Mouse (Mus musculus) kidney, embryonic 14.5 days (tissue): ENCODE data around the gene Atp2b2. TPM values are rescaled to one million over a fixed set of nuclear protein-coding genes. Genes with fewer than 3 reads are reported as not detected.

Source experiments
- ATAC-seq: fragments of 200-750 bp; cut with Nextera tagmentation; 2 replicates; pipeline ENCODE4 v1.8.0; 2017; ENCODE audit warnings: moderate number of reproducible peaks, mild to moderate bottlenecking, moderate TSS enrichment, moderate library complexity; ENCODE audit not compliant: low FRiP score, low TSS enrichment
- H3K27ac ChIP-seq: fragments of 300-500 bp; sonication (generic); 2 replicates; pipeline ENCODE4 v1.5.1; 2014; ENCODE audit warnings: low read depth, mild to moderate bottlenecking, low read length, moderate library complexity, mixed read lengths
- H3K27me3 ChIP-seq: fragments of 300-500 bp; sonication (generic); 2 replicates; pipeline ENCODE4 v1.6.1; 2014; ENCODE audit warnings: mild to moderate bottlenecking, low read length; ENCODE audit not compliant: control insufficient read depth, insufficient read depth
- H3K36me3 ChIP-seq: fragments of 300-500 bp; sonication (generic); 2 replicates; pipeline ENCODE4 v1.6.1; 2014; ENCODE audit warnings: low read length, mixed read lengths; ENCODE audit not compliant: control insufficient read depth, insufficient read depth
- H3K4me1 ChIP-seq: fragments of 300-500 bp; sonication (generic); 2 replicates; pipeline ENCODE4 v1.6.1; 2014; ENCODE audit warnings: low read length, mixed read lengths; ENCODE audit not compliant: control insufficient read depth, insufficient read depth
- H3K4me2 ChIP-seq: fragments of 300-500 bp; sonication (generic); replicated peaks from 2 replicates; pipeline ENCODE4 v1.6.1; 2014; ENCODE audit warnings: low read depth, mild to moderate bottlenecking, low read length
- H3K4me3 ChIP-seq: fragments of 300-500 bp; sonication (generic); 2 replicates; pipeline ENCODE4 v1.5.1; 2014; ENCODE audit warnings: mild to moderate bottlenecking, low read length
- H3K9ac ChIP-seq: fragments of 300-500 bp; sonication (generic); 2 replicates; pipeline ENCODE4 v1.6.1; 2014; ENCODE audit warnings: low read depth, mild to moderate bottlenecking, low read length, moderate library complexity
- H3K9me3 ChIP-seq: fragments of 300-500 bp; sonication (generic); 2 replicates; pipeline ENCODE4 v1.6.1; 2016; ENCODE audit warnings: low read length; ENCODE audit not compliant: control insufficient read depth
- WGBS: fragments of 180-500 bp; shearing (Covaris S2); extraction: QIAGEN DNeasy Blood & Tissue Kit; methylation state at CpG from one replicate; pipeline ENCODE4 v1.1.7; 2014; 5-methylcytosine and 5-hydroxymethylcytosine counted together
- polyA plus RNA-seq: library from polyadenylated mRNA; unstranded; fragments of >200 nt; fragmentation: Nextera tagmentation; extraction: Ambion mirVana; gene quantifications from 2 replicates; pipeline ENCODE4 v1.2.1, GENCODE M21; 2014

Atp2b2 gene
- polyA plus RNA-seq, 1 experiment from 2014 or later: 0.47 TPM

DNA sequence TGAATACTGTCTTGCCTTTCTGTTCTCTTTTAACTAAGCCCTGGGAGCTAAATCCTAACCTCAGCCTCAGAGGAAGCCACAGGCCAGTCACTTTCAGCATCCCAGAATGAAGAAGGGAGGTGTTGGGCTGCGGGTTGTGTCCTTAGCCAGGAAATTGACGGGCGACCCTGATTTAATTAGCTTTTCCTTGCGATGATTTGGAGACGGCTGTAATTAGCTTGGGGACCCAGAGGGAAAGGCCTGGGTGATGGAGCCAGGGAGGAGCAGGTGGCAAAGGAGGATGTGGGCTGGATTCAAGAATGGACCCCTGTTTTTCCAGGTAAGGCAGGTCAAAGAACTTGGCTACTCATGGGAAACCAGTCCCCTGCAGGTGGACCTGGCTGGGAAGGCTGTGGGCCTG is 138.0 kb downstream of the Atp2b2 start:
- no peak overlapping the region for H3K4me3 ChIP-seq
- H3K9me3 ChIP-seq: no peaks in the 10 kb centered on the region
- H3K36me3 ChIP-seq: no peaks in the 10 kb centered on the region
- ATAC-seq: no peak
- H3K9ac ChIP-seq: no peak overlapping the region
- H3K27ac ChIP-seq: no peak overlapping the region
- no peaks in the 10 kb centered on the region for H3K4me1 ChIP-seq
- 49% methylated on average over 5 of the region's 5 CpGs for WGBS
- no peaks in the 10 kb centered on the region for H3K27me3 ChIP-seq
- no peak overlapping the region for H3K4me2 ChIP-seq

DNA sequence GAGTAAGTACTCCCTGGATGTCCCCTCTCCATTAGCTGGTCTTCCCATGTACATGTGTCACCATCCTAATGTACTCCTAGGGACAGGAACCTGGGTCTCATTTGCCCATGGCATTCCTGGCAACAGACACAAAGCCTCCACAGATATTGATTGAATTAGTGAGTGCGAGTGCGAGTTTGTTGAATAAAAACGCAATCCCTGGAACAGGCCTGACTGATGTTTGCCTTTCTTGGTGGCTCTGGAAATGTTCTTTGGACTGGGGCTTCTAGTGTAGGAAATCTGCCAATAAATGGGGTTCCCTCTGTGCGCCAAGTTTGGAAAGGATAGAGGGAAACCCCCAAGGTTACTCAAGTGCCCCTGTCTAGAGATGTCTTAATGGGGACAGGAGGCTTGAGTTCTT is 146.4 kb downstream of the Atp2b2 start:
- H3K9ac ChIP-seq: no peak overlapping the region
- no peak for ATAC-seq
- no peak overlapping the region for H3K4me2 ChIP-seq
- H3K27me3 ChIP-seq: peaks cover 18% of the 10 kb centered on the region
- H3K9me3 ChIP-seq: no peaks in the 10 kb centered on the region
- H3K4me3 ChIP-seq: no peak overlapping the region
- WGBS: 89% methylated on average over 4 of the region's 4 CpGs
- H3K4me1 ChIP-seq: no peaks in the 10 kb centered on the region
- H3K27ac ChIP-seq: no peak overlapping the region
- H3K36me3 ChIP-seq: no peaks in the 10 kb centered on the region

DNA sequence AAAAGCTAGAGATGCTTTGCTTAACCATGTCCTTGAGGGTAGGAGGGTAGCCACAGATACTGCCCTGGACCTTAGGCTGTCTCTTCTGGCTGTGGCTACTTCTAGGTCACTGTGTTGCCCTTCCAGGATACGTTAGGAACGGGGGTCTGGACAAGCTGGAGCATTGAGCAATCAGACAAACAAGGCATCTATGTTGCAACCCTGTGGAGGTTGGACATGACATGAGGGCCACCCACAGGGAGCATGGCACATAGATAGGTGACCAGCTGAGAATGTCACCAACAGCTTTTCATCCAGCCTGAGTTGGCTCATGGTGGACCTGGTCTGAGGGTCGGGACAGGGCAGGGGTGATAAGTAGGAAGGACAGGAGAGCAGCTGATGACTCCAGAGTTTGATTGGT is 148.4 kb downstream of the Atp2b2 start:
- Histone ChIP-seq H3K9ac (no peak overlapping the region), H3K4me3 (no peak overlapping the region), H3K36me3 (no peaks in the 10 kb centered on the region), H3K4me1 (no peaks in the 10 kb centered on the region), H3K9me3 (no peaks in the 10 kb centered on the region), H3K27me3 (peaks cover 38% of the 10 kb centered on the region), H3K27ac (no peak overlapping the region), H3K4me2 (no peak overlapping the region)
- no peak for ATAC-seq
- 83% methylated on average over 3 of the region's 3 CpGs for WGBS

DNA sequence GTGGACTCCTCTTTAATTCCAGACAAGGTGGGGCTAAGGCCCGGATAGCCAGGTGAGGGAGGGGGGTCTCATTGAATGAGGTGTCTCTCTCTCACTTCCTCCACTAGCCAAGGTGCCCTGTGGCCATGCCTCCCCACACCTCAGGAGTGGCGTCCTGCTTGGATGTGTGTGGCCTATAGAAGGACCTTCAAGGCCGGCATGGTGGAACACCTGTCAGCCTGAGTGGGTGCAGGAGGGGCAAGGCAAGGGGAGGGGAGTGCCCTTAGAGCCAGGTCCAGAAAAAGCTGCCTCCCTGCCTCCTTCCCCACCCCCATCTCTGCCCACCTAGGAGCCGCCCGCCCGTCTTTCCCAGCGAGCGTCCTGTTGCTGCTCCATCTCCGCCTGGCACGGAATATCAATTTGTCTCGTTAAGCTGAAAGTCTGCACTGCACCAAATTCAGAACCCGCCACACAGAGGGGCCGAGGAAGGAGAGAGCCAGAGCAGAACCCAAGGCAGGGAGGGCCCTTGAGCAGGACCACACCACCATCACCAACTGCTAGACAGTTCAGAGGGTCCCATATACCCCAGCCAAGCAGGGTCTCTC is 150.2 kb downstream of the Atp2b2 start:
- ATAC-seq: no peak

GRCm38 (mm10) chr6:113891225-113891967 is 151.0 kb downstream of the Atp2b2 start:
- Histone ChIP-seq H3K9ac (peak overlapping the region; percentile 20; the same call in 1 of the 2 replicates), H3K36me3 (no peaks in the 10 kb centered on the region), H3K4me3 (peak overlapping the region; percentile 39), H3K27ac (no peak overlapping the region), H3K4me2 (peak overlapping the region; percentile 65), H3K27me3 (peaks cover 38% of the 10 kb centered on the region), H3K4me1 (no peaks in the 10 kb centered on the region), H3K9me3 (no peaks in the 10 kb centered on the region)
- under 1% methylated on average over 42 of the region's 49 CpGs for WGBS
- ATAC-seq: peak; percentile 59; the same call in 1 of the 2 replicates

More for the DNA sequence above, 150.2 kb downstream of the Atp2b2 start:
- 64% methylated on average over 13 of the region's 13 CpGs for WGBS
- no peak overlapping the region for H3K27ac ChIP-seq
- peaks cover 38% of the 10 kb centered on the region for H3K27me3 ChIP-seq
- H3K9ac ChIP-seq: no peak overlapping the region
- no peaks in the 10 kb centered on the region for H3K36me3 ChIP-seq
- H3K4me3 ChIP-seq: no peak overlapping the region
- H3K4me1 ChIP-seq: no peaks in the 10 kb centered on the region
- no peaks in the 10 kb centered on the region for H3K9me3 ChIP-seq
- H3K4me2 ChIP-seq: no peak overlapping the region

DNA sequence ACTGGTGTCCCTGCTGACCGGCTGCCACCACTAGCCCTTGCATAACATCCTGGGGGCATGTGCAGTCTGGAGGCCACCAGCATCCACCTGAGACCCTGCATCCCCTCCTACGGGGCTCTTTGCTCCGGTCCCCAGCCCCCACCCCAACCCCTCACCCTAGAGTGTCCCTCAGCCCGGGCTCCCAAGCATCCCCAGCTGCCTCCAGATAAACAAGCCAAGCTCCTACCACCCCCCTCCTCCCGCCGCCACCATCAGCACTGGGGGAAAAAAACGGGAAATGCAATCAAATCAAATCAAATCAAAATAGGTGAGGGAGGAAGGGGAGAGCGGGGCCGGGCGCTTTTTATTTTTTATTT is 151.6 kb downstream of the Atp2b2 start:
- Histone ChIP-seq H3K4me1 (no peaks in the 10 kb centered on the region), H3K27me3 (peaks cover 38% of the 10 kb centered on the region), H3K4me2 (peak overlapping the region; percentile 65), H3K27ac (no peak overlapping the region), H3K4me3 (peak overlapping the region; percentile 39), H3K36me3 (no peaks in the 10 kb centered on the region), H3K9ac (peak overlapping the region; percentile 20; the same call in 1 of the 2 replicates), H3K9me3 (no peaks in the 10 kb centered on the region)
- ATAC-seq: no peak
- 0% methylated on average over 10 of the region's 10 CpGs for WGBS

GRCm38 (mm10) chr6:113890023-113890857 is 152.2 kb downstream of the Atp2b2 start:
- Histone ChIP-seq H3K36me3 (no peaks in the 10 kb centered on the region), H3K27me3 (peaks cover 38% of the 10 kb centered on the region)

GRCm38 (mm10) chr6:113889180-113889579 is 153.2 kb downstream of the Atp2b2 start:
- Histone ChIP-seq H3K4me2 (no peak overlapping the region), H3K36me3 (no peaks in the 10 kb centered on the region), H3K4me3 (no peak overlapping the region), H3K9me3 (no peaks in the 10 kb centered on the region), H3K9ac (no peak overlapping the region), H3K4me1 (no peaks in the 10 kb centered on the region), H3K27ac (no peak overlapping the region), H3K27me3 (peaks cover 38% of the 10 kb centered on the region)
- WGBS: 37% methylated on average over 3 of the region's 3 CpGs
- ATAC-seq: no peak

More at GRCm38 (mm10) chr6:113890023-113890857, 152.2 kb downstream of the Atp2b2 start:
- WGBS: 18% methylated on average over 16 of the region's 16 CpGs
- H3K9me3 ChIP-seq: no peaks in the 10 kb centered on the region
- H3K4me2 ChIP-seq: peak overlapping the region; percentile 65; the same call in 1 of the 2 replicates
- no peaks in the 10 kb centered on the region for H3K4me1 ChIP-seq
- ATAC-seq: no peak
- peak overlapping the region; percentile 39 for H3K4me3 ChIP-seq
- no peak overlapping the region for H3K9ac ChIP-seq
- H3K27ac ChIP-seq: no peak overlapping the region

GRCm38 (mm10) chr6:113886886-113887285 is 155.5 kb downstream of the Atp2b2 start:
- H3K36me3 ChIP-seq: no peaks in the 10 kb centered on the region
- H3K9me3 ChIP-seq: no peaks in the 10 kb centered on the region
- no peak overlapping the region for H3K9ac ChIP-seq
- H3K4me1 ChIP-seq: no peaks in the 10 kb centered on the region
- no peak overlapping the region for H3K4me2 ChIP-seq
- ATAC-seq: no peak
- peaks cover 28% of the 10 kb centered on the region for H3K27me3 ChIP-seq
- no peak overlapping the region for H3K27ac ChIP-seq
- no peak overlapping the region for H3K4me3 ChIP-seq
